Mouse (Mus musculus): Measurements from ENCODE around the gene Upk3bl.
"Not testable (repeated sequence)": the region's sequence is repeated elsewhere in the genome, so short reads cannot be mapped to it uniquely, and the experiment has no call there.

Gene Upk3bl

GRCm38 (mm10) chr5:136045987-136046386, 8.3 kb upstream of the Upk3bl start:
- DNase-seq (ENCODE audit: low read depth, low spot score) = no peak

- DNase-seq (ENCODE audit: low read depth, low spot score) = not testable (repeated sequence)
Measured at GRCm38 (mm10) chr5:136048541-136048940, 5.8 kb upstream of the Upk3bl start.

- no peak for DNase-seq (ENCODE audit: low read depth, low spot score)
Measured at GRCm38 (mm10) chr5:136049926-136050325, 4.4 kb upstream of the Upk3bl start.

- DNase-seq (ENCODE audit: low read depth, low spot score) = no peak
Measured at GRCm38 (mm10) chr5:136051231-136052085, 2.8 kb upstream of the Upk3bl start.

- DNase-seq (ENCODE audit: low read depth, low spot score) = no peak
Measured at GRCm38 (mm10) chr5:136052861-136053655, 1.2 kb upstream of the Upk3bl start.

- no peak for DNase-seq (ENCODE audit: low read depth, low spot score)
Measured at GRCm38 (mm10) chr5:136056062-136056461, 1.8 kb downstream of the Upk3bl start.

- DNase-seq (ENCODE audit: low read depth, low spot score) = no peak
Measured at GRCm38 (mm10) chr5:136057085-136057484, 2.8 kb downstream of the Upk3bl start.

GRCm38 (mm10) chr5:136061567-136061966, 7.3 kb downstream of the Upk3bl start:
- DNase-seq (ENCODE audit: low read depth, low spot score) = no peak

- DNase-seq (ENCODE audit: low read depth, low spot score) = no peak
Measured at GRCm38 (mm10) chr5:136063920-136064319, 9.6 kb downstream of the Upk3bl start.

GRCm38 (mm10) chr5:136066404-136067148, 12.3 kb downstream of the Upk3bl start:
- DNase-seq (ENCODE audit: low read depth, low spot score) = not testable (repeated sequence)

GRCm38 (mm10) chr5:136069411-136069810, 15.1 kb downstream of the Upk3bl start:
- no peak for DNase-seq (ENCODE audit: low read depth, low spot score)

GRCm38 (mm10) chr5:136073051-136073450, 18.8 kb downstream of the Upk3bl start:
- no peak for DNase-seq (ENCODE audit: low read depth, low spot score)

- DNase-seq (ENCODE audit: low read depth, low spot score) = no peak
Measured at GRCm38 (mm10) chr5:136073526-136073925, 19.2 kb downstream of the Upk3bl start.

- no peak for DNase-seq (ENCODE audit: low read depth, low spot score)
Measured at GRCm38 (mm10) chr5:136075076-136075475, 20.8 kb downstream of the Upk3bl start.

- DNase-seq (ENCODE audit: low read depth, low spot score) = no peak
Measured at GRCm38 (mm10) chr5:136076284-136076683, 22.0 kb downstream of the Upk3bl start.

- no peak for DNase-seq (ENCODE audit: low read depth, low spot score)
Measured at GRCm38 (mm10) chr5:136077001-136077550, 22.8 kb downstream of the Upk3bl start.

- DNase-seq (ENCODE audit: low read depth, low spot score) = no peak
Measured at GRCm38 (mm10) chr5:136078136-136078535, 23.8 kb downstream of the Upk3bl start.

GRCm38 (mm10) chr5:136082345-136082744, 28.1 kb downstream of the Upk3bl start:
- DNase-seq (ENCODE audit: low read depth, low spot score) = no peak

GRCm38 (mm10) chr5:136083669-136084107, 29.4 kb downstream of the Upk3bl start, which contains the start of gene Rasa4:
Gene Rasa4 (plus strand): TSS chr5:136083916.
- DNase-seq (ENCODE audit: low read depth, low spot score) = peak; percentile 84

- no peak for DNase-seq (ENCODE audit: low read depth, low spot score)
Measured at GRCm38 (mm10) chr5:136084144-136084881, 30.0 kb downstream of the Upk3bl start.

Measured in telencephalon, adult 2 months (tissue).